Mouse (Mus musculus) heart, embryonic 16.5 days (tissue): Measurements from ENCODE around the gene Pygl. TPM values are rescaled to one million over a fixed set of nuclear protein-coding genes. Genes with fewer than 3 reads are reported as not detected.

ENCODE experiments used
- ATAC-seq: fragments of 200-750 bp; cut with Nextera tagmentation; replicated peaks from 2 replicates; pipeline ENCODE4 v1.8.0; 2017; ENCODE audit warnings: moderate number of reproducible peaks; ENCODE audit not compliant: insufficient read depth, low FRiP score; ENCODE audit errors: extremely low read depth
- H3K27ac ChIP-seq: fragments of 300-500 bp; sonication (generic); 2 replicates; pipeline ENCODE4 v1.5.1; 2014; ENCODE audit warnings: mild to moderate bottlenecking, low read length, control low read depth, moderate library complexity
- H3K27me3 ChIP-seq: fragments of 300-500 bp; sonication (generic); 2 replicates; pipeline ENCODE4 v1.6.1; 2014; ENCODE audit warnings: low read length, mixed read lengths; ENCODE audit not compliant: control insufficient read depth, insufficient read depth
- H3K36me3 ChIP-seq: fragments of 300-500 bp; sonication (generic); 2 replicates; pipeline ENCODE4 v1.6.1; 2014; ENCODE audit not compliant: control insufficient read depth, insufficient read depth
- H3K4me1 ChIP-seq: fragments of 300-500 bp; sonication (generic); 2 replicates; pipeline ENCODE4 v1.6.1; 2014; ENCODE audit warnings: low read length, mixed read lengths; ENCODE audit not compliant: control insufficient read depth, insufficient read depth
- H3K4me2 ChIP-seq: fragments of 300-500 bp; sonication (generic); 2 replicates; pipeline ENCODE4 v1.6.1; 2014; ENCODE audit warnings: low read depth, mild to moderate bottlenecking, control low read depth, low read length
- H3K4me3 ChIP-seq: fragments of 300-500 bp; sonication (generic); 2 replicates; pipeline ENCODE4 v1.5.1; 2014; ENCODE audit warnings: mild to moderate bottlenecking, control low read depth, low read length
- H3K9ac ChIP-seq: fragments of 300-500 bp; sonication (generic); 2 replicates; pipeline ENCODE4 v1.6.1; 2014; ENCODE audit warnings: low read length, control low read depth
- H3K9me3 ChIP-seq: fragments of 300-500 bp; sonication (generic); replicated peaks from 2 replicates; pipeline ENCODE4 v1.6.1; 2016; ENCODE audit warnings: low read length; ENCODE audit not compliant: control insufficient read depth
- WGBS: fragments of 180-500 bp; shearing (Covaris S2); extraction: QIAGEN DNeasy Blood & Tissue Kit; methylation state at CpG from one replicate; pipeline ENCODE4 v1.1.7; 2014; 5-methylcytosine and 5-hydroxymethylcytosine counted together
- polyA plus RNA-seq: library from polyadenylated mRNA; unstranded; fragments of >200 nt; fragmentation: Nextera tagmentation; extraction: Ambion mirVana; gene quantifications from 2 replicates; pipeline ENCODE4 v1.2.1, GENCODE M21; 2015

Pygl gene
- polyA plus RNA-seq, 1 experiment from 2014 or later, result 52.9 TPM

- no peak for ATAC-seq
- no peaks in the 10 kb centered on the region for H3K4me1 ChIP-seq
These were observed 15.0 kb downstream of the Pygl start for GRCm38 (mm10) chr12:70216229-70216800.

GRCm38 (mm10) chr12:70214281-70214680 lies 17.0 kb downstream of the Pygl start:
- 73% methylated on average over 8 of the region's 8 CpGs for WGBS
- H3K9me3 ChIP-seq, result no peaks in the 10 kb centered on the region
- ATAC-seq, result no peak
- H3K4me1 ChIP-seq, result no peaks in the 10 kb centered on the region
- H3K27ac ChIP-seq, result no peak overlapping the region
- H3K4me2 ChIP-seq, result no peak overlapping the region
- H3K9ac ChIP-seq, result no peak overlapping the region
- H3K27me3 ChIP-seq, result no peaks in the 10 kb centered on the region
- no peak overlapping the region for H3K4me3 ChIP-seq
- H3K36me3 ChIP-seq, result peaks cover 9% of the 10 kb centered on the region

More at GRCm38 (mm10) chr12:70216229-70216800, 15.0 kb downstream of the Pygl start:
- Histone ChIP-seq H3K36me3 (peaks cover 17% of the 10 kb centered on the region), H3K9ac (no peak overlapping the region), H3K4me3 (no peak overlapping the region), H3K27ac (no peak overlapping the region), H3K4me2 (no peak overlapping the region), H3K9me3 (no peaks in the 10 kb centered on the region), H3K27me3 (no peaks in the 10 kb centered on the region)
- WGBS, result 69% methylated on average over 16 of the region's 16 CpGs

- H3K36me3 ChIP-seq, result peaks cover 6% of the 10 kb centered on the region; the same call in 1 of the 2 replicates
- H3K4me1 ChIP-seq, result no peaks in the 10 kb centered on the region
- H3K27me3 ChIP-seq, result no peaks in the 10 kb centered on the region
- 85% methylated on average over 6 of the region's 6 CpGs for WGBS
- no peak overlapping the region for H3K27ac ChIP-seq
- ATAC-seq, result no peak
- no peak overlapping the region for H3K4me2 ChIP-seq
- H3K9ac ChIP-seq, result no peak overlapping the region
- no peak overlapping the region for H3K4me3 ChIP-seq
- no peaks in the 10 kb centered on the region for H3K9me3 ChIP-seq
These were observed 17.7 kb downstream of the Pygl start for GRCm38 (mm10) chr12:70213601-70214000.

- Histone ChIP-seq H3K4me3 (no peak overlapping the region), H3K27me3 (no peaks in the 10 kb centered on the region), H3K4me2 (no peak overlapping the region), H3K4me1 (no peaks in the 10 kb centered on the region), H3K9ac (no peak overlapping the region), H3K27ac (no peak overlapping the region), H3K9me3 (no peaks in the 10 kb centered on the region), H3K36me3 (peaks cover 4% of the 10 kb centered on the region; the same call in 1 of the 2 replicates)
- ATAC-seq, result no peak
- 80% methylated on average over 4 of the region's 4 CpGs for WGBS
These were observed 18.8 kb downstream of the Pygl start for GRCm38 (mm10) chr12:70212501-70212900.

- no peaks in the 10 kb centered on the region for H3K4me1 ChIP-seq
- no peak overlapping the region for H3K4me2 ChIP-seq
- H3K9ac ChIP-seq, result no peak overlapping the region
- H3K27me3 ChIP-seq, result no peaks in the 10 kb centered on the region
- ATAC-seq, result no peak
- 0 out of 2 replicates have a peak, but pooled peaks cover 4% of the 10 kb centered on the region for H3K36me3 ChIP-seq
- H3K4me3 ChIP-seq, result no peak overlapping the region
- H3K9me3 ChIP-seq, result no peaks in the 10 kb centered on the region
- no peak overlapping the region for H3K27ac ChIP-seq
- 69% methylated on average over 5 of the region's 5 CpGs for WGBS
These were observed 23.1 kb downstream of the Pygl start for GRCm38 (mm10) chr12:70208214-70208613.

- Histone ChIP-seq H3K4me2 (no peak overlapping the region), H3K36me3 (peaks cover 3% of the 10 kb centered on the region; the same call in 1 of the 2 replicates), H3K27me3 (no peaks in the 10 kb centered on the region), H3K9ac (no peak overlapping the region), H3K4me1 (no peaks in the 10 kb centered on the region), H3K4me3 (no peak overlapping the region), H3K9me3 (no peaks in the 10 kb centered on the region), H3K27ac (no peak overlapping the region)
- 79% methylated on average over 8 of the region's 8 CpGs for WGBS
- no peak for ATAC-seq
These were observed 26.9 kb downstream of the Pygl start for GRCm38 (mm10) chr12:70204433-70204832.

- H3K4me3 ChIP-seq, result no peak overlapping the region
These were observed 29.3 kb downstream of the Pygl start for GRCm38 (mm10) chr12:70201926-70202529.

GRCm38 (mm10) chr12:70196341-70196740 lies 34.9 kb downstream of the Pygl start:
- Histone ChIP-seq H3K4me1 (no peaks in the 10 kb centered on the region), H3K4me3 (no peak overlapping the region), H3K9ac (no peak overlapping the region), H3K27me3 (no peaks in the 10 kb centered on the region), H3K36me3 (peaks cover 22% of the 10 kb centered on the region), H3K9me3 (no peaks in the 10 kb centered on the region), H3K4me2 (no peak overlapping the region), H3K27ac (no peak overlapping the region)
- ATAC-seq, result no peak
- WGBS, result 88% methylated on average over 5 of the region's 5 CpGs

More at GRCm38 (mm10) chr12:70201926-70202529, 29.3 kb downstream of the Pygl start:
- Histone ChIP-seq H3K9ac (no peak overlapping the region), H3K4me2 (no peak overlapping the region), H3K9me3 (no peaks in the 10 kb centered on the region), H3K27ac (no peak overlapping the region), H3K36me3 (peaks cover 7% of the 10 kb centered on the region; the same call in 1 of the 2 replicates), H3K4me1 (no peaks in the 10 kb centered on the region), H3K27me3 (no peaks in the 10 kb centered on the region)
- ATAC-seq, result no peak
- 68% methylated on average over 5 of the region's 5 CpGs for whole genome bisulfite sequencing

GRCm38 (mm10) chr12:70195426-70195825 lies 35.9 kb downstream of the Pygl start:
- no peak overlapping the region for H3K27ac ChIP-seq
- no peaks in the 10 kb centered on the region for H3K4me1 ChIP-seq
- no peaks in the 10 kb centered on the region for H3K9me3 ChIP-seq
- WGBS, result 92% methylated on average over 6 of the region's 6 CpGs
- no peak overlapping the region for H3K9ac ChIP-seq
- no peak for ATAC-seq
- no peaks in the 10 kb centered on the region for H3K27me3 ChIP-seq
- H3K4me3 ChIP-seq, result no peak overlapping the region
- H3K4me2 ChIP-seq, result no peak overlapping the region
- H3K36me3 ChIP-seq, result peaks cover 19% of the 10 kb centered on the region
